Mouse (Mus musculus): Measurements from ENCODE around the gene Aim2. TPM values are rescaled to one million over a fixed set of nuclear protein-coding genes. Genes with fewer than 3 reads are reported as not detected.

Gene Aim2
- polyA plus RNA-seq, 1 experiment from 2014 or later: 3.5 TPM

GRCm38 (mm10) chr1:173418936-173419621, 68.4 kb downstream of the Aim2 start:
- Histone ChIP-seq H3K4me3 (replicated peaks; ENCODE audit: low read depth, low read length) (no peak overlapping the region), H3K36me3 (ENCODE audit: insufficient read depth, low read length) (no peaks in the 10 kb centered on the region), H3K27me3 (ENCODE audit: insufficient read depth, low read length) (no peaks in the 10 kb centered on the region), H3K9ac (ENCODE audit: low read depth, low read length) (no peak overlapping the region), H3K27ac (peak overlapping the region; percentile 44; the same call in 1 of the 2 replicates), H3K9me3 (replicated peaks; ENCODE audit: low read length) (no peaks in the 10 kb centered on the region), H3K4me1 (replicated peaks; ENCODE audit: insufficient read depth, low read length) (no peaks in the 10 kb centered on the region), H3K4me2 (ENCODE audit: low read length) (0 out of 2 replicates have a peak overlapping the region, but pooled peaks have one; percentile 13)
- WGBS: 71% methylated on average over 1 of the region's 1 CpGs
- no peak for TF ChIP-seq CTCF (IDR thresholded peaks at IDR 0.05; ENCODE audit: low read depth)
- DNase-seq (ENCODE audit: low spot score): peak; percentile 76
- peak; percentile 66 for ATAC-seq (replicated peaks; ENCODE audit: low FRiP score, low read depth)

- Histone ChIP-seq H3K4me2 (ENCODE audit: low read length) (no peak overlapping the region), H3K4me1 (replicated peaks; ENCODE audit: insufficient read depth, low read length) (no peaks in the 10 kb centered on the region), H3K36me3 (ENCODE audit: insufficient read depth, low read length) (no peaks in the 10 kb centered on the region), H3K9ac (ENCODE audit: low read depth, low read length) (no peak overlapping the region), H3K9me3 (replicated peaks; ENCODE audit: low read length) (no peaks in the 10 kb centered on the region), H3K27me3 (ENCODE audit: insufficient read depth, low read length) (no peaks in the 10 kb centered on the region), H3K4me3 (replicated peaks; ENCODE audit: low read depth, low read length) (no peak overlapping the region), H3K27ac (no peak overlapping the region)
- ATAC-seq (replicated peaks; ENCODE audit: low FRiP score, low read depth) (no peak), DNase-seq (ENCODE audit: low spot score) (peak; percentile 28)
- WGBS: 67% methylated on average over 6 of the region's 6 CpGs
- TF ChIP-seq CTCF (IDR thresholded peaks at IDR 0.05; ENCODE audit: low read depth): no peak
These were observed 69.7 kb downstream of the Aim2 start for GRCm38 (mm10) chr1:173420374-173420773.

- WGBS: 69% methylated on average over 2 of the region's 2 CpGs
- no peaks in the 10 kb centered on the region for H3K36me3 ChIP-seq (ENCODE audit: insufficient read depth, low read length)
- ATAC-seq (replicated peaks; ENCODE audit: low FRiP score, low read depth) (no peak), DNase-seq (ENCODE audit: low spot score) (no peak)
- no peak overlapping the region for H3K4me2 ChIP-seq (ENCODE audit: low read length)
- no peak for TF ChIP-seq CTCF (IDR thresholded peaks at IDR 0.05; ENCODE audit: low read depth)
- H3K9ac ChIP-seq (ENCODE audit: low read depth, low read length): no peak overlapping the region
- H3K4me3 ChIP-seq (replicated peaks; ENCODE audit: low read depth, low read length): no peak overlapping the region
- H3K9me3 ChIP-seq (replicated peaks; ENCODE audit: low read length): no peaks in the 10 kb centered on the region
- H3K27ac ChIP-seq: no peak overlapping the region
- H3K4me1 ChIP-seq (replicated peaks; ENCODE audit: insufficient read depth, low read length): no peaks in the 10 kb centered on the region
- no peaks in the 10 kb centered on the region for H3K27me3 ChIP-seq (ENCODE audit: insufficient read depth, low read length)
These were observed 75.7 kb downstream of the Aim2 start for GRCm38 (mm10) chr1:173426345-173426744.

GRCm38 (mm10) chr1:173427385-173427784, 76.7 kb downstream of the Aim2 start:
- H3K36me3 ChIP-seq (ENCODE audit: insufficient read depth, low read length): no peaks in the 10 kb centered on the region
- H3K27me3 ChIP-seq (ENCODE audit: insufficient read depth, low read length): no peaks in the 10 kb centered on the region
- no peak overlapping the region for H3K27ac ChIP-seq
- H3K4me3 ChIP-seq (replicated peaks; ENCODE audit: low read depth, low read length): no peak overlapping the region
- H3K4me1 ChIP-seq (replicated peaks; ENCODE audit: insufficient read depth, low read length): no peaks in the 10 kb centered on the region
- TF ChIP-seq CTCF (IDR thresholded peaks at IDR 0.05; ENCODE audit: low read depth): no peak
- ATAC-seq (replicated peaks; ENCODE audit: low FRiP score, low read depth) (no peak), DNase-seq (ENCODE audit: low spot score) (no peak)
- H3K9me3 ChIP-seq (replicated peaks; ENCODE audit: low read length): no peaks in the 10 kb centered on the region
- WGBS: 76% methylated on average over 8 of the region's 8 CpGs
- no peak overlapping the region for H3K4me2 ChIP-seq (ENCODE audit: low read length)
- no peak overlapping the region for H3K9ac ChIP-seq (ENCODE audit: low read depth, low read length)

GRCm38 (mm10) chr1:173429995-173430699, 79.5 kb downstream of the Aim2 start:
- H3K27ac ChIP-seq: no peak overlapping the region
- TF ChIP-seq CTCF (IDR thresholded peaks at IDR 0.05; ENCODE audit: low read depth): no peak
- ATAC-seq (replicated peaks; ENCODE audit: low FRiP score, low read depth) (no peak), DNase-seq (ENCODE audit: low spot score) (no peak)
- no peaks in the 10 kb centered on the region for H3K36me3 ChIP-seq (ENCODE audit: insufficient read depth, low read length)
- H3K27me3 ChIP-seq (ENCODE audit: insufficient read depth, low read length): no peaks in the 10 kb centered on the region
- H3K4me2 ChIP-seq (ENCODE audit: low read length): no peak overlapping the region
- H3K4me3 ChIP-seq (replicated peaks; ENCODE audit: low read depth, low read length): no peak overlapping the region
- H3K4me1 ChIP-seq (replicated peaks; ENCODE audit: insufficient read depth, low read length): no peaks in the 10 kb centered on the region
- no peaks in the 10 kb centered on the region for H3K9me3 ChIP-seq (replicated peaks; ENCODE audit: low read length)
- no peak overlapping the region for H3K9ac ChIP-seq (ENCODE audit: low read depth, low read length)
- 84% methylated on average over 5 of the region's 5 CpGs for WGBS

- ATAC-seq (replicated peaks; ENCODE audit: low FRiP score, low read depth) (no peak), DNase-seq (ENCODE audit: low spot score) (no peak)
- no peaks in the 10 kb centered on the region for H3K36me3 ChIP-seq (ENCODE audit: insufficient read depth, low read length)
- no peak overlapping the region for H3K4me2 ChIP-seq (ENCODE audit: low read length)
- WGBS: 55% methylated on average over 2 of the region's 2 CpGs
- H3K27me3 ChIP-seq (ENCODE audit: insufficient read depth, low read length): no peaks in the 10 kb centered on the region
- no peaks in the 10 kb centered on the region for H3K9me3 ChIP-seq (replicated peaks; ENCODE audit: low read length)
- H3K27ac ChIP-seq: no peak overlapping the region
- H3K4me1 ChIP-seq (replicated peaks; ENCODE audit: insufficient read depth, low read length): no peaks in the 10 kb centered on the region
- no peak for TF ChIP-seq CTCF (IDR thresholded peaks at IDR 0.05; ENCODE audit: low read depth)
- no peak overlapping the region for H3K4me3 ChIP-seq (replicated peaks; ENCODE audit: low read depth, low read length)
- H3K9ac ChIP-seq (ENCODE audit: low read depth, low read length): no peak overlapping the region
These were observed 81.7 kb downstream of the Aim2 start for GRCm38 (mm10) chr1:173432411-173432810.

All from kidney, postnatal 0 days (tissue).